Mouse (Mus musculus) T-helper 2 cell (primary cell): Measurements from ENCODE around the gene Gstt1.

Experiments used
- in situ Hi-C: fragments of 300-600 bp; cut with MboI, MseI; formaldehyde crosslinking; loops from one replicate; pipeline ENCODE4 v1.15.1; 2025; ENCODE audit warnings: high pct_unique_total_duplicates

Gene Gstt1

DNA sequence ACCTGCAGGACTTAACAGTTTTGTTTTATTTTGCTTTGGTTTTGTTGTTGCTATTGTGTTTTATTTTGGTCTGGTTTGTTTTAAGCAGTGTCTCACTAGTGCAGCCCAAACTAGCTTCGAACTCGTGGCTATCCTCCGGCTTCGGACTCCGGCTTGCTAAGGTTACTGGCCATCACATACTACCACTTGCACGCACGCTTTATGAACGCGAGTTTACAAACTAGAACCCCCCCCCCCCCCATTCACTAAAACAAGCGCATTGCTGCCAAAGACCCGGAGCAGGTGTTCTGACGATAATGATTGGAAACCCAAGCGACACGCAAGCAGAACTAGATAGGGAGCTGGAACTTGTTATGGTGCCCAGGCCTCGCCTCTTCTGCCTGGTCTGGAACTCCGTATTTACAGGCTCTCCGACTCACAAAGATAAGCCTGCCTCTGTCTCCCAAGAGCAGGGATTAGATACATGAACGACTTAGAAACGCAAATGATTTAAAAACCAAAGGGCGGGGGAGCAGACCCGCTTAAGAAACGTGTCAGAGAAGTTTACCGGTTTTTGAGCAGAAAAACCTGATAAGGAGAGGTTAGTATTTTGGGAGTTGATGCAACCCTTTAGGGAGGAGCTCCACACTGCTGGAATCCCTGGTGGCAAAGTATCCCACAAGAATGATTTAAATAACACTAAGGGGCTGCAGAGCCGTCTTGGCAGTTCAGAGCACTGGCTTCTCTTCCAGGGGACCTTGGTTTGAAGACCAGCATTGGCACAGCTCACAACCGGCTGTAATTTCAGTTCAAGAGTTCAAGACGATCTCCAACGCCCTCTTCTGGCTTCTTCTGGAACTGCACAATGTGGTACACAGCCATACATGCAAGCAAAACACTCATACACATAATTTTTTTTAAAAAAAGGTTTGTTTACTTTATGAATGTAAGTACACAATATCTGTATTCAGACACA lies 33.6 kb downstream of the Gstt1 start:
- in situ Hi-C loops = no loop called here

DNA sequence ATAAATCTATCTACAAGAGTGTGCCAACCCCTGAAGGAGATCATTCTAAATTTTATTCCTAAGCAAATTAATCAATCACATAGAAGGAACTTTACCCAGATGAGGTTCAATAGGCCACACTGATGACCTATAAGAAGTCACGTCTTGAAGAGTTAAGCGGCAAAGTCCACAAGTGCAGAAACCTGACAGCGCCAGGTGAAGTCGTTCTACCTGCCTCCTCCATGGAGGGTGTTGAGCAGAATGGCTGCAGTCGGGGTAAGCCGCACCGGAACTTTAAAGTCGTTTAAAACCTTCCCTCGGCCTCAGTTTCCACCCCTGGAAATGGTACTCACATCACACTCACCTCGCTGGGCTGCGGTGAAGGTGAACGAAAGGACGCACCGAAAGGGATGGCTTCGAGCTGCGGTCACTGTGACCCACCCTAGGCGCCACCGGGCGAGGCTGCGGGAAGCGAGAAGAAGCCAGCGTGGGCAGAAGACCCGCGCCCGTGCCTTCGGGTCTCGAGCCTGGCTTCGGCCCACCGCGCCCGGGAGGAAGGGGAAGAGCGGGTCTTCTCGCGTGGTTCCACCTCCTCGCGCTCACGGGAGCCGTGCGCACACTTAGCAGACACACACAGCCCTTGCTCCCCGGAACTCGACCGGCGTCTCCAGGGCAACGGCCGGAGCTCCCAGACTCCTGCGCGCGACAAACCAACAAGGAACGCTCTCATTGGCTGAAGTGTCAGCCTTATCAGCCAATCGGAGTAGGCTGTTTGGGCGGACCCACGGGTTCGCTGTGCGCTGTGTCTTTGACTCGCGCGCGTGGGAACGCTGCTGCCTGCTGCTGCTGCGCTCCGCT lies 34.5 kb downstream of the Gstt1 start, which contains the start of gene Cabin1:
Cabin1 (minus strand) TSS at position 660 of the 837 bp plus-strand sequence.
- in situ Hi-C loops = no loop called here

DNA sequence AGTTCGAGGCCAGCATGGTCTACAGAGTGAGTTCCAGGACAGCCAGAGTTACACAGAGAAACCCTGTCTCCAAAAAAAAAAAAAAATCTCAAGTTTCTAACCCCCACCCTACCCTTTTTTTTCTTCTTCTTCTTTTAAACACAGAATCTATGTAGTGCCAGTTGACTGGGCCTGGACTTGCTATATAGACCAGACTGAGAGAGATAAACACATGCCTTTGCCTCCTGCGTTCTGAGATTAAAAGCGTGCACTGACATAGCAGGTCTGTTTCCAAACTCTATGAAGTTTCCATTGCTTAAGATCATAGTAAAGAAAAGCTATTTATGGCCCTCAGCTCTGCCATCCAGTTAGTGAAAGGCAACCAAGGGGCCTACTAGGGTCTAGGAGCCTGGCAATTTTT lies 36.0 kb downstream of the Gstt1 start:
- in situ Hi-C loops = no loop called here

DNA sequence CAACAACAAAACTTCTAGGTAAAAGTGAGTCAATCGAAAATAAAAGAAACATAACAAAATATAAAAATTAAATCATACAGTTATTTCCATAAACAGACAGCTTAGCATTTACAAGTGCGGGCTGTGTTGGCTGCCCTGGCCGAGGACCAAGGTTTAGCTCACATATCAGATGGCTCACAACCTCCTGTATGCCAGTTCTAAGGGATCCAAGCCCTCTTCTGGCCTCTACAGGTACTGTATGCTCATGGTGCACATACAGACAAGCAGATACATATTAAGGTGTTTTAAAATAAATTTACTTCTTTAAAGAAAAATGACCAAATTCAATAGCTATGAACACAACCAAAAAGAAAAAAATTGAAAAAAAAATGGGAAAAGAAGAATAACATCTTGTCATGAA lies 38.1 kb downstream of the Gstt1 start:
- in situ Hi-C loops = no loop called here

DNA sequence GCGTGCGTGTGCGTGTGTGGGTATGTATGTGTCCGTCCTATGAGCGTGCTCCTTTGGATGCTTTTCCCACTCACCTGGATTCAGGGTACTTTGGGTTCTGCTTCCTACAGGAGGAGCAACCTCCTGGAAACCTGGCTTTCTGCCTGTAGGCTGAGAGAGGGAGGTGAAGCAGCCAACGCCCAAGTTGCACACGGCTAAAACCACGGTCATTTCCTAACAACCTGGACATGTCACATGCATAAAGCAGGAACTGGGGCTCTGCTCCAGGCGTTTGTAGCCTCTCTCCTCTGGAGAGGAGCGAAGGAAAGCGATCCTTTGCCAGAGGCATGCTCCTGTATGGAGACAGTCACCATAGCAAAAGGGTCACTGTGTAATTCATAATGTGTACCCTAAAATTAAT lies 41.7 kb downstream of the Gstt1 start:
- in situ Hi-C loops = no loop called here

DNA sequence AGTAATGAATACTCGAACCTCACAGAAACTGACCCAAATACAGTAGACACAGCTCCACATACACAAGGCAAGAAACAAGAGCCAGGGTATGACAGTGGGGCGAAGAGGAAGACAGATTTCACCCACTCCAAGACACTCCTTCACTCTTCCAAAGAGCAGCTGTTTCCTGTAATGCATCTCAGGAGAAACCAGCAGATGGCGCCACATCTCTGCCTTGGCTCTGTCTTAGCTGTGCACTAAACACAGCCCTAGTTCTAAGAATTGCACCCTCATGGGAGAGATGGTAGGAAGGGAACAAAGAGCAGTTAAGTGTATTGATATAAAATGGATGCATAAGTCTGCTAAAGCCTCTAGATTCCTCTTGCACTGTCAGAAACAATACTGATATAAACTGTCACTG lies 54.4 kb downstream of the Gstt1 start:
- in situ Hi-C loops = no loop called here

DNA sequence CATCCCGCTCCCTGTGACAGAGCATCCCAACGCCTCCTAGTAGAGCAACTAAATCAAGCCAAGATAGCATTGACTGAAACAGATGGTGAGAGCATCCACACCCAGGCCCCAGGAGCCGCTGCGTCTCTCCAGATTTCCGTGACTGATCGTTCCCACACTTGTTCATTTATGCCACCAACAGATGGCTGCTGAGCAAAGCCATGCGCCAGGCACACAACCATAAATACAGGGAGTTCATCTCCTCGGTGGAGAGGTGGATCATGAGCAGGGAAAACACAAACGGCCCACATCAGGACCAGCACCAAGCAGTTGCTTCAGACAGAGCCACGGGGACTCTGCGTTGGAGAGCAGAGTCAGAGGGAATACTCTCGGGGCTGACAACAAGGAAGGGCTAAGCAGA lies 55.0 kb downstream of the Gstt1 start:
- in situ Hi-C loops = no loop called here

DNA sequence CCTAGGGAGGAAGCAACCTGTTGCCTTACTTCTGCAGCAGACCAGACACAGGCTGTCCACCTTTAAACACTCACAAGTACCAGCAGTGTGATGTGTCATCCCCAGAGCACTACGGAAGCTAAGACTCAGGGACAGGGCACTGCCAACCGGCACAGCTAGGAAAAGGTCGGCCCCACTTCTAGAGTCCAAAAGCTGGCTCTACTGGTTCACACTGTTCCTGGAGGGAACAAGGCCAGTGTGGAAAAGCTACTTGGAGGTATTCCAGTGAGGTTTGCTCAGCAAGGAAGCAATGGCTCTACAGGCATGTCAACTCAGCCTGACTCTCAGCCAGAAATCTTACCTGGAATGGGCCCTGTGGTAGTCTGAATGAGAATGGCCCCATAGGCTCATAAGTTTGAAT lies 57.5 kb downstream of the Gstt1 start:
- in situ Hi-C loops = no loop called here
